Mouse (Mus musculus): ENCODE data around the gene Prkn.

The Prkn gene

DNA sequence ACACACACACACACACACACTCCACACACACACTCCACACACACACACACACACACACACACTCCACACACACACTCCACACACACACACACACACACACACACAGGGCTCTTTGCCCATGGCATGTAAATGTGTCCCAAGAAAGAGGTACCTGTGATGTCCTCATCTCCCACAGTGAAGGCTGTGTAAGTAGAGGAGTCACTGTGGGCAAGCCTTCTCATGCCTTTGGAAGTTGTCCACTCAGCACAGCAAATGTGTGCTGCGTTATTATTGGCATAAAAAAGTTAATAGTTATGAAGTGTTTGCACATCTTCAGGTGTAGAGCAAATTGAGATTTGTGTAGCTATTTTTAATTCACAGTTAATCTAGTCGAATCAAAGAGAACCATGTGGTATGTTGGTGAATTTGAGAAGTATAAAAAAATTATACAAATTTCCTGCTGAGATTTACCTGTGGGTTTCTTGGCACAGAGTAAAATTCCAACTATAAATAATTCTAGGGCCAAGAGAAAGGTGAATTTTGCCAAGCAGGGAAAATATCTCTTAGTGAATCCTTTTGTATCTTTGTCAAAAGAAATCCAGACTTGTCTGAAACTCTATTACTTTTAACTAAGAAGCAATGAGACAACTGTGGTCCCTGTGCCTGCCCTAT is 562.2 kb downstream of the Prkn start:
- DNase-seq (ENCODE audit: low spot score), result no peak

DNA sequence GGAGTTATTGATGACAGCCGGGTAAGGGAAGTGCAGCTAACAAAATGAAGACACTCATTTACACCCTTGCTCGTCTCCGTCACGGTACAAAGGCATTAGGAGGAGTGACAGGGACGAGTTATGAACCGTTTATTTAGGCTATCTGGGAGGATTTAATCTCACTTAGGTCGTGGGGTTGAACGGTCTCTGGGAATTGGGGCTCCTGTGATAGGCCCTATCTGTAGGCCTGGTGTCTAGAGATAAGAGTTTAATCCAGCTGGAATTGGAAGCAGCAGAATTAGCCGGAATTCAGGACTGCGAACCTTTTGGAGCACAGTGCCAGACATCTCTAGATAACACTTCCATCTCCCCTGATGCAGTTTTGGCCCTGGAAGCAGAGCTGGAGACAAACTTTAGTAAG is 571.2 kb downstream of the Prkn start:
- no peak for DNase-seq (ENCODE audit: low spot score)

DNA sequence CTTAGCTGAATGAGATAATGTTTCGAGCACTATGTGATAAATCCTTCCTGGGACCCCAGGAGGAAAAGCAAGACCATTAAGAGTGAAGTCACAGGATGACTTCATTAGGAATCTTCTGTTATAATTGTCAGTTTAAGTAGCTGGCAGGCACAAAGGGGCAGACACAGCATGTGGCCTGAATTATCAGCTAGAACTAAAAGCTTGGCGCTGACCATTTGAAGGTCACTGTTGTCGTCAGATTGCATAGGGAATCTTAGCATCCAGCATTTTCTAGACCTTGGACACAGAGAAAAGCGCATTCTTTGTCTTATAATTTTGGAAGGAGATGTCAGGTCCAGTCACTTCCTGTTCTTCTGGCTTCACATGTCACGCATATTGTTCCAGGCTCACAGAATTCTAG is 573.5 kb downstream of the Prkn start:
- DNase-seq (ENCODE audit: low spot score), result no peak

DNA sequence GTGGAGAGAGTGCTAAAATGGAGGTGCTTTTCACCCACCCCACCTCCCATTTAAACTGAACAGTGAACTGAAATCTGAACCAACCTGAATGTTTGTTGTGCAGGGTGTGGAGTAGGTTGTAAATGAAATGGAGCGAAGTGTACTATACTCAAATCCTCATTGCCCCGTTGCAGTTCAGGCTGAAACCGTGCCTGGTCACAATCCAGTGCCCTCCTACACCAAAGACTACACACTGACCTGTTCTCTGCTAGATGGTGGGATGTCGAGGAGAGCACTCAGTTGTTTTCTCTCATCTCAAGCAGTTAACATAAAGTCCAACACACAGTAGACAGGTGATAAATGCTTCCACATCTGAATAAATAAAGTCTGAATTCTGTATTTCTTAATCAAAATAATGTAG is 574.1 kb downstream of the Prkn start:
- DNase-seq (ENCODE audit: low spot score), result no peak

DNA sequence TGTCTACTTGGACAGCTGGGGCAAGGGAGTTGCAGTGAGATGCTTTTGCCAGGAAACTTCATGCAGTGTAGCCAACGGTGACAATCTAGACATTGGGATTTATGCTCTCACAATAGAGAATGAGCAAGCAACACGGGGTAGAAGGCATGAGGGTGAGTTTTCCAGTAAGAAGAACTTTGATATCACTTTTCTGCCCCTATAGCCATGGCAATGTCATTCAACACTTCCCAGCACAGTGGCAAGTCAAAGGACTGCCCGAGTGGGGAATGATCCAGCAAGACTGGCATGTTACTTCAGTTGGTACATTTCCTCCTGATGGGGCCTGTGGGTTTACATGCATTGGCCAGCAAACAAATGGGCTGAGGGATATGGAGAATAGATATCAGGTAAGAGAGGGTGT is 577.0 kb downstream of the Prkn start:
- DNase-seq (ENCODE audit: low spot score), result no peak

DNA sequence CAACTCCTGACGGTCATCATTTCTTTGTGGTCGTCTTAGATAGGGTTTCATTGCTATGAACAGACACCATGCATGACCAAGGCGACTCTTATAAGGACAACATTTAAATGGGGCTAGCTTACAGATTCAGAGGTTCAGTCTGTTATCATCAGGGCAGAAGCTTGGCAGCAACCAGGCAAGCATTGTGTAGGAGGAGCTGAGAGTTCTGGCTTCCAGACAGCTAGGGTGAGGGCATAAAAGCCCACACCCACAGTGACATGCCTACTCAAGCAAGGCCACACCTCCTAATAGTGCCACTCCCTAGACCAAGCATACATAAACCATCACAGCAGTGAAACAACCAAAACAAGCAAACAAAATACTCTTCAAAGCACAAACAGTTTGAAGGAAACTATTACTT is 579.3 kb downstream of the Prkn start:
- no peak for DNase-seq (ENCODE audit: low spot score)

DNA sequence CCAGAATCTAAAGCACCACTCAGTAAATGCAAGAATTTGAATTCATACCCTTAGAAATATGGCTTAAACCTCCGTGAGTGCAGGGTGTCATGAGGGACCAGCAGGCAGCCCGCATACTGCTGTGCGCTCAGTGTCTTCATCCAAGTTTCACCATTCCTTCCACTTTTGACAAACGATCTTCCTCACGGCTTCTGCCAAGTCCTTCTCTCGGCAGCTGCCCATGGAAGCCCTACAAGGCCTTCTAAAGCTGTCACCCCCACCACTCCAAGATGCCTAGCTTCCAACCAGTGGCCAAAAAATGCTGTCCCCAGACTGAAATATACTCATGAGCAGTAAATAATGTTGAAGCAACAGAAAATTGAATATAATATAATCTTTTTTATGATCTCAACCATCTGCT is 580.7 kb downstream of the Prkn start:
- DNase-seq (ENCODE audit: low spot score), result no peak

DNA sequence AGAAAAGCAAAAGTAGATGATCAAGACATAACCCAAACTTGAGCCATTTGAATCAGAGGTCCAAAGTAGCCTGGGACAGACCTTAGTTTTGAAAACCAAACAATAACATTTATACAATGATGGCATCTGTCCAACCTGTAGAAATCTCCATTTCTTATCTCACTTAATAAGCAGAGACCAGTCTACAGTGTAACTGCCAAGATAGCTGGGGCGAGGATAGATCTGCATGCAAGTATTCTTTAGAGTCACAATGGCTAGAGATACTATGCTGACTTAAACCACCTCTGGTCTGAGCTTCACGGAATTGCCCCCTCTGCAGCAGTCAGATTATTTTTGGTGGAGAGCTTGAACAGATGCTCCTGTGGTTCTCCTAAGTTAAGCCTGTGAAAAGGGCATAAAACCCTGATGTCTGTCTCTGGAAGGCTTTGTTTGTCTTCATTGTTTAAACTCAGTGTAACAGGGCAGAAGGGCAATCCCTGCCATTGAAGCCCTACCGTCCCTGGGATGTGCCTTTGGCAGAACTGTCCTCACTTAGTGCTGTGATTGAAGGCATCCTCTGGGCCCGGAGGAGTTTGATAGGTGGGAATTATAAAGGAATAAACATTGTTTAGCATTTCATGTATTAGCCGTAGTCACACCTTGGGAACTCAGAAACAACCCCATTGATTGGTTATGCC is 581.2 kb downstream of the Prkn start:
- no peak for DNase-seq (ENCODE audit: low spot score)

DNA sequence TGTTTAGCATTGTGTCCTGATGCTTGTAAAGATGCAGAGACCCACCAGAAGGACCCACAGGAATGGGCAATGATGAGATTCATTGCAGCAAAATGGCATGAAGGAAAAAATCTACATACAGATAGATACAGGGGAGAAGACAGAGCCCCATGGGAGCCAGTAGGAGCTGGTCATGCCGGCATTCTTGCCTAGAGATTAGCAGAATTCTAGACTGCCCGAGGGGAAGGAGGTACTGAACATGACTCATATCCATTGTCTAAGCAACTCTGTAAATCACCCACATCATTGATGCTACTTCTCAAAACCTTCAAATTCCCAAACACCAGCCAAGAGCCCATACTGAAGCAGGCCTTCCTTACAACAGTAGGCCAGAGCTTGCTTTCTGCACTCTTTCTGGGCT is 591.1 kb downstream of the Prkn start:
- no peak for DNase-seq (ENCODE audit: low spot score)

DNA sequence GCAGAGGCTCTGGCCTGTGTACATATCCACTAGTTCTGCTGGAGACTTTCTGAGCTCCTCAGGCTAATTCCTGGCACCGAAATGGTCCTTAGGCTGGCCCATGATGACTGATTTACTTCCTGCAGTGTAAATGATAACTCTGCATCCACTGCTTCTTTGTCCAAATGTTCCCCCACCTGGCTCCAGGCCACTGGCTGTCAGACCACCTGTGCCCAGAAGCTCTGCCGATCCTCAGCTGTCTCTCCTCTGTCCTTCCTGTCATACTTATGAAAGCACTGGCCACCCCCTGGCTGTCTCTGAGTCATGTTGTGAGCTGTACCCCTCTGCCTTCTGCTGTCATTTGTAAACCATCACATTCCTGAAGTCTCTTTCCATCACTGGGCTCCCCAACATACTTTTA is 592.4 kb downstream of the Prkn start:
- no peak for DNase-seq (ENCODE audit: low spot score)

DNA sequence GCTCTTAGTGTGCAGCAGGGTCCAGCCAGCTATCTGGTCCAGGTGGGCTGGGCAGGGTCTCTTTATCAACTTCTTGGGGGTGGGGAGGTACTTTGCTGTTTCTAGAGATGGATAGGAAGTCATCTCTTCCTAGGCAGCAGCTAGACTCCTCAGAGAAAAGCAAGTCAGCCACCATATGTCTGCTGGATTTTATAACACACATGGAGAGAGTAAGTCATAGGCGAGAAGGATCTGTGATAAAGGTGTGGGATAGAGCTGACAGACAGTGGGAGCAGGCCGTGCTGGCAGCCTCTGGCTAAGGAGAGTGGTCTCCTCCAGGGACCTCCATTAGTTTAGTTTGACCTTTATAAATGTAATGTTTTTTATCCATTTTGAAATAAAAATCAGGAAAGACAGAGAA is 622.5 kb downstream of the Prkn start:
- no peak for DNase-seq (ENCODE audit: low spot score)

DNA sequence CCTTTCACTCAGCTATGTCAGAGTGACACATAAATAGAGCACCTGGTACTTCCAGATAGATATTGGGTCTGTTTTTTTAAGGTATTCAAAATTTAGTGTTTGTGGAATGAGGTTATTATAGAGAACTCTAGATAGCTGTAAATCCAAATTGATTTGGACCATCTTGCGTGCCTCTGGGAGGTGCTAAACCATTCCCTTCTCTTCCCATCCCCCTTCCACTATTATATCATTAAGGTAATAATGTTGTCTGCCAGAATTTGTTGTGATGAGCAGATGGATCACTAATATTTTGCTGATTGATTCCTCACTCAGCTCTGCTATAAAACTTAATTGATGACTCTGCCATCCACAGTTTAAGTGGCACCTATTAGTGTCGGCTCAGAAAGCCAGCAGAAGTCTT is 625.9 kb downstream of the Prkn start:
- no peak for DNase-seq (ENCODE audit: low spot score)

DNA sequence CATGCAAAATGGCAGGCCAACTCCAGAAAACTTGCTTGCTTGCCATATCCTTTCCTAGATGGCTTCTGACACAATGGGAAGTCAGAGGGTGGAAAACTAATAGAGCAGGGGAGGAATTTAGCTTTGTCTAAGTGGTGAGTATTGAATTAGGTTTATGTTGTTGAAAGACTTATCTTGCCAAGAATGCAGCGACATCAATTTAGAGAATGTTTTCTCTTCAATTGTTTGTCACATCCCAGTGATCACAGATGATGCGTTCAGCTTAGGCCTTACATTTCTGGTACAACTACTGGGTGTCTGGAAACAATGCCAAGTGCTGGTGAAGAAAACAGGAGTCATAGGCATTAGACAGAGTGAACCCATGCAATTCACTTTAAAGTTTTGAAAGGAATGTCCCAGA is 628.4 kb downstream of the Prkn start:
- no peak for DNase-seq (ENCODE audit: low spot score)

DNA sequence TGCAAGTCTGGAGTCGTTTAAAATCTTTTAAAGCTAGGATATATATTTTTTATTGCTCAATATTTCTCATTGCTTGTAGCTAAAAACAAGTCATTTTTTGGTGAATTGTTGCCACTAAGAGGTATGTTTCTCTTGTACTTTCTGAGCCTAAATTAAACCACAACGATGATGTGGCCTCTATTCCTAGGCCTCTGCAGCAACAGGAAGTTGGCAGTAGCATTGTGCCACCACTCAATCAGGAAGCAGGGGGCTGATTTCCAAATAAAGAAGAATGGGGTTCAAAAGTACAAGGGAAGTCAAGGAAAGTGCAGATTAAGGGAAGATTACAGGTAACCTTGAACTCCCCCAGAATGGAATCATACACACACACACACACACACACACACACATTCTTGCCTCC is 642.8 kb downstream of the Prkn start:
- no peak for DNase-seq (ENCODE audit: low spot score)

DNA sequence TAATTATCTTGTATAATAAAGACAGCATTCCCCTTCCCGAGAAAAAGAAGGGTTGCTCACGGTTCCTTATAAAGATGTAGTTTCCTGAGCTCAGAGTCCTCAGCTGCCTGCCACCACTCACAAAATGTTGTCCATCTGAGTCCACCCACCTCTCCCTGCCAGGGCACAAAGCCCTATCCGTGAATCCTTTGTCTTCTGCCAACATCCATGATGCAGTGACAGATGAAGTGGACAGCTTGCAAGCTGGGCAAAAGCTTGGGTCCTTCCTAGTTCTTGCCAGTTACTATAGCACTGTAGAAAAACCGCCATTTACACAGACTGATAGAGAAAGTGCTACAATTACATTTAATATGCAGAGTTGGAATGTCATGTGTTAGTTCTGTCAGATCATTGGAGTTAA is 649.9 kb downstream of the Prkn start:
- no peak for DNase-seq (ENCODE audit: low spot score)

DNA sequence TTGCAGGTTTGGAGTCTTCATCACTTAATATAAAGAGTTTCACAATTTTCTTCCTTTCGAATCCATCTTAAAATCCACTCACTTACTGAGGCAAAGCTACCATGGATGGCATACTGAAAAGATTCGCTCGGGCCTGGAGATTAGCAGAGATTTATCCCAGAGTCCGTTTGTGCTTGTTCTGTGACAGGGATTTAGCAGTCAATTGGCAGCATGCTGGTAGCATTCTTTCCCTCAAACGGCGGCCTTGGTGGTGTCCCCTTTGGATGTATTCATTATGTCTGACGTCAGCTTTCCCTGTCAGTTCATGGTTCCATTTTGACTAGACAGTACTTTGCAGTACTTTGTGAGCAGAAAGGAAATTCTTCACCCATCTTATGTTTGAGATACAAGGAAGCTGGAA is 662.4 kb downstream of the Prkn start:
- no peak for DNase-seq (ENCODE audit: low spot score)

DNA sequence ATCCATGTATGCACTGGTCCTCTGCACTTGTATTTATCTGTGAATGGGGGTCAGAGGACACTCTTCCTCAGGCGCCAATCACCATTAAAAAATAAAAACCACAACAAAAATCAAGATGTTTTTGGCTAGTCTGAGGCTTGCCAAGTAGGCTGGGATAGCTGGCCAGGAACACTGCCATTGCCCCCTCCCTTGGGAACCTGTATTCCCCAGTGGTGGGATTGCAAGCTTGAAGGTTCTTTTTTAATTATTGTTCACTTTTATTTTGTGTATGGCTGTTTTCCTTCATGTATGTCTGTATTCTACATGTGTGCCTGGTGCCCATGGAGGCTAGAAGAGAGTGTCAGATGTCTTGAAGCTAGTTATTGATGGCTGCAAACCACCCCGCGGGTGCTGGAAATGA is 664.3 kb downstream of the Prkn start:
- DNase-seq (ENCODE audit: low spot score), result no peak

DNA sequence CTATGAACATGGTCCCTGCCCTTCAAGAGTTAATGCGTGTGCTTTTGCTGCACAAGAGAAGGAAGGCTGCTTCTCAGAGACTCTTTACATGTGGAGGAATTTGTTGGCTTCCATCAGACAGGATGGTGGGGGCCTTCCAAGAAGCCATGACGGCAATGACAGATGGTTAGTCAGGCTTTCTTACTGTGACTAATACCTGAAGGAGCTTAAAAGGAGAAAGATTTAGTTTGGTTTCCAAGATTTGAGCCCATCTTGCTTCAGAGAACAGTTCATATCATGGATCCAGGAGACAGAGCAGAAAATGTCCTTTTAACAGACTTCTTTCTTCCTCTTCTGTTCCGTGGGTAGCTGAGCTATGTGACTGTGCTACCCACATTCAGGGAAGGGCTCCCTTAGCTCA is 666.9 kb downstream of the Prkn start:
- DNase-seq (ENCODE audit: low spot score), result no peak

DNA sequence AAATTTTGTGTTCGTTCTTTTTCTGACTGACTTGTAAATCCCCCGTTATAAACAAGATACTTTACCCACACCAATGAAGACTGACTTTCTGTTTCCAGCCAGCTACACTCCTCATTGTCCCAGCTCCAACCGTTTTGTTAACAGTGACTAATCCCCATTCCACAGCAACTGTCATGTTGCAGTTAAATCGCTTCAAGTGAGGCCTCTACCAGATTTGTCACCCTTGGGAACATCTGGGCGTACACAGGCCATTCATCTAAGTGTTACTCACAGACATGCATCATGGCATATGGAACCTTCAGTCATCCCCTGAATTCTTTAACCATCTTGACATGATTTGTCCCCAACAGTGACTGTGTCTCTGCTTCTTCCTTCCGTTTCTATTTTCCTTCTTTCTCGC is 669.9 kb downstream of the Prkn start:
- DNase-seq (ENCODE audit: low spot score), result no peak

DNA sequence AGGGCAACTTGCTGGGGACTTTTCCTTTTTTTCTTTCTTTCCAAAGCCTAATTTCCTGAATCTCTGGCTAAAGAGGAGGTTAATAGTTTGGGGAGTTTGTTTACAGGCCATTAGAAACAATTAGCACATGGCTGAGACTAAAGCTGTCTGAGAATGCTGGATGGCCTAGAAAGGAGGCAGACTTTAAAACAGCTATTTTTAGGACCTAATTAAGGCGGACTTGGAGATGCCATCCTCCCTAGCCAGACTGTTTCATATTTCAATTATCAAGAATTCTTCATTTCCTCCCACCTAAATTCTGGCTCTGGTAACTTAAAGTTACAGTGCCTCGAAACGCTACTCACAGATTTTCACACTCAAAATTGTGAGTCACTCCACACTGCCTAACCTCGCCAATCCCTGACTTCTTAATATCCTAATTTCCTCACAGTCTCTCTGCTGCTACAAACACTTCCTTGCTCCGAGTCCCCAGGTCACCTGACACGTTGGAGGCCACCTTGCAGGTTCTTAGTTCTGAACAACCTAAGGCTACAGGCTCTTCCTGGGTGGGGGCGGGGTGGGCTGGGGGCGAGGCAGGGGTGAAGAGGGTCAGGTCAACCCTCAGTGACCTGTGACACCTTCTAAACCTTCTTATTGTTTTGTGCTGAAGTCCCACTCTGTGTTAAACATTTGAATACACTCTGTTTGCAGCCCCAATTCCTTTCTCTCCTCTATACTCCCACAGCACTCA is 674.0 kb downstream of the Prkn start:
- DNase-seq (ENCODE audit: low spot score), result no peak

DNA sequence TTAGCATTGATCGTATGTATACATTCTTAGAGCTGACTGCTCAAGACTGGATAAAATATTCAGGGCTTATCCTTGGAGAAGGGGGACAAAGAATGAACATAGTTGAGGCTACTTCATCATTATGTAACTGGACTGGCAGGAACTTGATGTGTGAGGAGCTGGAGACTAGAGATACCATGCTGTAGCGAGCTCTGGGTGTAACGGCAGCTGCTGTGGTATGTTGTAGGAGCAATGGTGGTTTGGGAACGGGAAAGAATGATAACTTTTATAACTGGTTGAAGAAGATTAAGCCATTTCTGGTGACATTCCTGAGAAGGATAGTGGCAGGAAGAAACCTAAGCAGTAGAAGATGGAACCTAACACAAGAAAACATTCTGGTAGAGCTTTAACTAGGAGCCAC is 675.4 kb downstream of the Prkn start:
- DNase-seq (ENCODE audit: low spot score), result no peak

DNA sequence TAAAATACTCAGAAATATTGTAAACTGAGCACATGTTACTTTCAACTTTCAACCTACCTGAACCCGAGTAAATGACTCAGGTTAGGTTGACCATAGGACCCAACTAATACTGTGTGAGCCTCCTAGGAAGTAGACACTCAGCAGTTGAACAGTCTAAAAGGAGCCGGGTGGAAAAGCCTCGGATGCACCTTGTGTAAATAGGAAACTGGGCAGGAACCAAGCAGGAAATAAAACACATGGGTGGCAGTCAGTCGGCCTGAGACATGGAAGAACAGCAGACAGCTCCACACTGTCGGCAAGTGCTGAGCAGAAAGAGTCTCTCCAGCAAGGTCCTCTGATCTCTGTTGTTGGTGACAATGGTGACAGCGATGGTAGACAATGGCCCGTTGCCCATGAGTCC is 676.0 kb downstream of the Prkn start:
- no peak for DNase-seq (ENCODE audit: low spot score)

DNA sequence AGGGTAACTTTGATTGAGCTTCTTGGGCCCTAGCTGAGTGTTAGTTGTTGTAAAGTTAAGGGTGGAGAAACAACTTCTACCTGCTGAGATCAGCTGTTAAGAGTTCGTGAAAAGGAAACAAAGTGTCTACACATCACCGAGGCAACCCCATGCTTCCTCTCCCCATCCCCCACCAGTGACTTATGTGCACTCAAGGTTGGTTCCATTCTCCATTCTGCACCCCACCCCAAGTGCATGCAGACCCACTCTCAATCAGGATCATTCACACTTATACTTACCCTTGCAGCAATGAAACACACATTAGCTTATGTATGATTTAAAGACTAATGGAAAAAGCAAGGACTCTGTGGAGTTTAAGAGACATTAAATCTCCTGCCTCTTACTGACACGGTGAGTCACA is 691.9 kb downstream of the Prkn start:
- DNase-seq (ENCODE audit: low spot score), result no peak

DNA sequence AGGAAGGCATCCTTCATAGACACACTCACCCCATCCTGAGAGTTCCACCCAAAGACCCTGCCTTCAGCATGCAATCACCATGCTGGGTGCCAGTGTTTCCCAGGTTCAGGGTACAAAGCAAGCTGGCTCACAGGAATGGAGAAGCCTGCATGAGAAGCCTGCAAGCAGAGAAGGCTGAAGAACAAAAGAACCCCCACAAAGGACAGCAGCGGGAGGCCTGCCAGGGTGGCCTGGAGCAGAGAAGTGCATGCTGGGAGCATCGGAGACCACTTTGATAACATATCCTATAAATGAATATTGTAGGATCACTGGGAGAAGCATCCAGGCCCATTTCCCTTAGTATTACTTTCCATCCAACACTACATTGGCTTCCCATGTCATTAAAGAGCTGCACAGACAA is 692.6 kb downstream of the Prkn start:
- no peak for DNase-seq (ENCODE audit: low spot score)
